Mouse (Mus musculus): ENCODE measurements around the gene Ank3.

- TF ChIP-seq CTCF (IDR thresholded peaks at IDR 0.05; ENCODE audit: insufficient read depth, low read length): no peak
- TF ChIP-seq POLR2A (IDR thresholded peaks at IDR 0.05; ENCODE audit: borderline replicate concordance, extremely low read depth, low read depth, low read length): no peak
Measured at GRCm38 (mm10) chr10:69352212-69353085, 46.1 kb upstream of the Ank3 start, which contains the start of gene Cdk1.

Measured in lung, adult 2 months (tissue).